Mouse (Mus musculus) heart, adult 2 months (tissue): ENCODE results near the gene Xylt1.

Source experiments
- CTCF ChIP-seq: fragments of 200-600 bp; IDR thresholded peaks from 2 replicates; pipeline ENCODE4 v1.8.1; 2022; ENCODE audit warnings: antibody characterized with exemption, mild to moderate bottlenecking, moderate library complexity
- POLR2A ChIP-seq: fragments of 200-500 bp; IDR thresholded peaks from 2 replicates; pipeline ENCODE4 v1.6.1; 2011; ENCODE audit warnings: mild to moderate bottlenecking, low read depth, low read length, control low read depth; ENCODE audit not compliant: insufficient read depth

GRCm38 (mm10) chr7:117361281-117361680, 19.5 kb upstream of the Xylt1 start:
- no peak for TF ChIP-seq CTCF
- TF ChIP-seq POLR2A, result no peak
